Mouse (Mus musculus) left cerebral cortex, adult 8-10 months (tissue): ENCODE data around the gene Kpna3. TPM values are rescaled to one million over a fixed set of nuclear protein-coding genes. Genes with fewer than 3 reads are reported as not detected.
"Not testable (repeated sequence)": the region's sequence is repeated elsewhere in the genome, so short reads cannot be mapped to it uniquely, and the experiment has no call there.

ENCODE experiments used
- DNase-seq, 2 experiments: peaks; one replicate each; pipeline ENCODE4 v3.0.0; 2022; ENCODE audit warnings: low spot score in 2 of 2
- total RNA-seq, 4 experiments: library from RNA; stranded (reverse); gene quantifications; 2 replicates each; pipeline ENCODE4 v1.2.4; 2022

Kpna3 gene
- total RNA-seq = 10 to 100 TPM; 68.2 to 76.2 (median 72.4) TPM

DNA sequence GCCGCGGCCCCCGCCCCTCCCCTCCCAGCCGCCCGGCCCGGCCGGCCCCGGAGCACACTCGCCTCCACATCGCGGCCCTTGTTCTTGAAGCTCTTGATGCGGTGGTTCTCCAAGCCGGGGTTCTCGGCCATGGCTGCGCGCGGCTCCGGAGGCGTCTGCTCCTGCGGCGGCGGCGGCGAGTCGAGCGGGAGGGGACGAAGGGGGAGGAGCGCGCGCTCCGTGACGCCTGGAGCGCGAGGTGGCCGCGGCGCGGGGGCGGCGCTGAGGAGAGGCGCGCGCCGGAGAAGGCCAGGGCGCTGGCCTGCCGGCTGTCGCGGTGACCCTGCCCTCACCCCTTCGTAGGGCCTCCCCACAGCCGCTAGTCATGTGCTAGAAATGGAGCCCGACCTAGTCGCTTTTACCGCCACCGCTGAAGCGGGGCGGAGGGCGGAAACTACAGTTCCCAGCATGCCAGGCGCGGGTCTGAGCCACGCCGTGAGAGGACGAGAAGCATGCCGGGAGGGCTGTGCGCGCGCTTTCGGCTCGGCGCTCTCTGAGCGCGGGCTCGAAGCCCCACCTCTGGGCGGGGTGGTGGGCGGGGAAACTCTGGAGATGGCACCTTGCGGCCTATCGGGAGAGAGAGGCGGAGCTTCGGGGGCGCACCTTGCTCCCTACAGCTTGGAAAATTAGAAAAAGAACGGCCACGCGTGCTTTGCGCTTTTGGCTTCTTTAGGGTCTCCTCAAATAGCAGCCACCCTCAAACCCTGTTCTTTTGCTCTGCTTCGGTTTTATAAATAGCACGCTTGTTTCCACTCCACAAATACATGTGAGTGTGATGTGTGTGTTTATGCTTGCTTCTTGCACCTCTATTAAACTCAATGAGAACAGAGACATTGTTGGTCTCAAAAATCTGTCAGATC, at the start of gene Kpna3:
Gene Kpna3, minus strand, starts transcription at position 214 of the 899 bp plus-strand sequence.
- peak; percentile 82 to 96 for DNase-seq

DNA sequence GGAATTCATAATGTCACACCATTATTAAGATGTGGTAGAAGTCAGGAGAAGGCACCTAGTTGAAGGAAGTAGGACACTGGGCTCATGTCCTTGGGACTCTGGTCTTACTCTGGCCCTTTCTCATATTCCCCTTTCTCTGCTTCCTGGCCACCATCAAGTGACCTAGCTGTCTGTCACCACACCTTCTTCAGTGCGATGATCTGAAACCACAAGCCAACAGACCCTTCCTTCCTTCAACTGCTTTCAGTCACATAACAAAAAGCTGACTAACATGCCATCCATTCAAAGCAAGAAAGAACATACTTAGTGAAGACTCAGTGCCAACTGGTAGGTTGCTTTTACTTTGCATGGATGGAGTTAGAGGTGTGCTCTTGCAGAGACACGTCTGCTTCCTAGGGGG, 20.7 kb upstream of the Kpna3 start:
- no peak for DNase-seq

DNA sequence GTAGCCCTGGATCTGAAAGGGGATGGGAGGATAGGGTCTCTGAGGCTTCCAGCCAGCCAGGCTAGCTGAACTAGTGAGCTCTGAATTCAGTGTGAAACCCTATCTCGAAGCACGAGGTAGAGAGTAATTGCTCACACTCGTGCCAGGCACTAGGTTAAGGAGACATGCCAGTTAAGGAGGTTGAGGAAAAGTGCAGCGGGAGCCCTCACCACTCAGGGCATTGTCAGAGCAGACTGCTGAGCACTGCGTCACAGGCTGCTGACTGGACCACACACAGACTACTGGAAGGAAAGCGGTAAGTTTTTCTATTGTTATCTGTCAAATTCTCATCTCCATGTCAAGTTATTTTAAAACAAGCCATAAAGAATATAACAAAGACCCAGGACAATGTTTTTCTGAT, 17.8 kb upstream of the Kpna3 start:
- no peak for DNase-seq

DNA sequence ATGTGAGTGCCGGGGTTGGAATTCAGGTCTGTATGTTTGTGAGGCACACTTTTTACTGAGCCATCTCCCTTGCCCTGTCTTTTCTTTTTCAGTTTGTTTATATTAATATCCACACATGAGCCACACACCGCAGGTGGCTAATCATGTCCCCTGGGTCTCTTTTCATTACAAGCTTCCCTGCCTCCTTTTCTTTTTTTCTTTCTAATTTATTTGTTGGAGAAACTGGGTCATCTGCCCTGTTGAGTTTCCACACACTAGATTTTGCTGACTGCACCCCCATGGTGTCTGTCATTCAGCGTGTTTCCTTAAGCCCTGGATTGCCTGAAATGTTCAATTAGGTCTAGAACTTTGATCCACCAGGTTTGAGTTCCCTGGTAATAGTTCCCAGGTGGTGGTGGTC, 15.9 kb upstream of the Kpna3 start:
- no peak for DNase-seq

DNA sequence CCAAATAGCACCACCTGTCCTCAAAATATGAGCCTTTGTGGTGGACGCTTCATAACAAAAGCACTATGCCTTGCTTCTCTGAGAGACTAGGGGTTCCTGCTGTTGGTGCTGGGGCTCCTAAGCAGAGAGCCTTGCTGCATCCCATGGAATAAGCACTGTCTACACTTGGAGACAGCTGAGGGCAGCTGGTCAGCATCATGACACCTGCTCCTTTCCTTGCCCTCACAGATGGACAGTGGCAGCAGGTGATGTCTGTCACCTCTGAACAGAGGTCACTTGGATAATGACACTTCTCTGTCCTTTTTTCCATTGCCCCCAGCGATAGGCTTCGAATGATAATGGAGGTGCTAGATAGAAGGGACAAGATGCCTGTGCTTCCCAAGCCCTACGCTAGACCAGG, 13.4 kb upstream of the Kpna3 start:
- no peak for DNase-seq

DNA sequence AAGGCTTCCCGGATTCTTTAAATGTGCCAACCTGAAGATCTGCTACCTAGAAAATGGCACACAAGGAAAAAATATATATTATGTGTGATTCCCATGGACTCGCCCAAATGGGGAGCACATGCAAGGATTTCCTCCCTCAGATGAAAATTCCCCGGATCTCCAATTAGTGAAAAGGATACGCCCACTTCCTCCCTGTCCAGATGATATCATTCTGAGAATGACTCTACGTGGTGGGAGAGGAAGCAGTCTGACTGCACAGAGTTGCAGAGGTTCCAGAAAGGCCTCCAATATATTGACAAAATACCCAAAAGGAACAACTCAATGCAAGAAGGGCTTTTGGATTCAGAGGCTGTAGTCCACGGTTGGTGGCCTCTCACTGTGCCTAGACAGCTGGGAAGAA, 12.8 kb upstream of the Kpna3 start:
- DNase-seq = no peak

DNA sequence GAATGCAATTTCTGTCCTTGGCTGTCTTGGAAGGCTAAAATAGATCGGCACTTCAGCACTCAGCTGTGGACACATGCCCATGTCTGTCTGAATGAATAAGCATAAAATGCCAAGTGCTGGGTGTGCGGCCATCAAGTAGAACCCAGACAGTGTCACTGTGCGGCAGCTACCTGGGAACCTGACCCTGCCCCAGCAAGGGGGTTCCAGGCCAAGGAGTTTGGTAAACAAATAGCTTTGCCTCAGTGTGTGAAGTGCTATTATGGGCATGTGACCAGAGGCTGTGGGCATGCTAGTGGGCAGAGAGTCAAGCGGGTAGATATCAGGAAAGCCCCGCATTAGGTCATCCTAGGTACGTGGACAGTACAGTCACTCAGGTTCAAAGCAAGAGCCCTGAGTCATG, 8.1 kb upstream of the Kpna3 start:
- no peak for DNase-seq

DNA sequence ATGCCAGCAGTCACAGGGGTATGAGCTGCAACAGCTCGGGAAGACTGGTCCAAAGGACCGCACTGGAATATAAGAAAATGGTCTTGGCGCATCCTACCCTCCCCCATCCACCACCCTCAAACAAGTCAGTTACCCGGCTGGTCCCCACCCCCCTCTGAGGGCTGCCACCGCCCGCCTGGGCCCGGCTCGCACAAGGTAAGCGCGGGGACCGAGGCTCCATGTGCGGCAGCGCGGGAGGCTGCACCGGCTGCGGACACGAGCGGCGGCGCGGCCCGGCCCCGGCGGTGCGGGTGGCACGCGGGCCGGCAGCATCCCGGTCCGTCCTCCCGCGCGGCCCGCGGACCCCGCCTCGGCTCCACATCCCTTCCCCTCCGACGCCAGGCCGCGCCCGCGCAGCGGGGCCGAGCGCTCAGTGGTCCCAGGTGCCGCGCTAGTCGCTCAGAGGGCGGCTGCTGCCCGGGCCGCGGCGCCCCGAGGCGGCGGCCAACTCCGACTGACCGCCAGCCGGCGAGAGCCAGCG, 473 bp downstream of the Kpna3 start:
- DNase-seq = peak; percentile 28 to 55

DNA sequence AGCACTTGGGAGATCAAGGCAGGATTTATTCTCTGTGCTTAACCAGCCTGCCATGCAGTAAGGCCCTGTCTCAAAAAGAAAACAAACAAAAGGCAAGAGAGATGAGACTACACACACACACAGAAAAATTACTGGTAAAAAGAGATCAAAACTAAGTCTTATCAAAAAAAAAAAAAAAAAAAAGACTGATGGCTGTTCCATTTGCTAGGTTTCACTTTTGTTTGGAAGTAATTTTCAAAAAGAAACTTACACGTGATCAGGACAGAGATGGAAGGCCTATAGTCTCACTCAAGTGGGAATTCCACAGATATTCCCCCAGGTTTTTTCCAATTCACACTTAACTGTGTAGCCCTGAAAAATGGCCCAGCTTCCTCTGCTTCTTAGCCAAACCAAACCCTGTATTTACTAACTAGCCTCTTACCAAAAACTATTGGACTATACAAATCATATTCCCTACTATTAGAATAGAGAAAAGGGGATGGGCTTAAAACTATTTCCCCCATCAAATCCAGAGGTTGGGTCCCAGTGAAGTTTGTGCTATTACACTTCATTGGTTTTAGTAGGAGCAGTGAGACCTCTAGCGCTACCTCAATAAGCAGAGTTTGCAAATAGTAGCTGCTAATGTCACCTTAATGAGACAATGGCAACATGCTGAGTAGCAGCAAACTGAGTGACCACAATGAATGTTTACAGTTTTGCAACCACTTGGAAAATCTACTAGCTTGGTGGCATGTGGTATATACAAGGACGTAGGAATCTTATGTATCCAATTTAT, 1.3 kb downstream of the Kpna3 start:
- no peak for DNase-seq

DNA sequence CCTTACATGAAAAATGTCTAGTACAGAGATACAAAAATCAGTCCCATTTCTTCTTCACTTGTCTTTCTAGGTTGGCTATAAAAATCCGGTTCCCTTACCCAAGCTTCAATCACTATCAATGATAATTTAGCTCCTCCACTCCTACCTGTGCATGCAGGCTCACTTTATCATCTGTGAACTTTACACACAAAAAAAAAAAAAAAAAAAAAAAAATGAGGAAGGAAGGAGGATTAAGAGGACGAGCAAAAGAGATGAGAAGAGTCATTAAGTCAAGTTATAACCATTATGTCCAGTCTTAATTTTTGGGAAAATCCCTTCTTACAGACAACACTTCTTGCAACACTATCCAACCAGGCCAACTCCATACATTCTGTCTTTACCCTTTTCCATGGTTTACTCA, 2.8 kb downstream of the Kpna3 start:
- no peak for DNase-seq

DNA sequence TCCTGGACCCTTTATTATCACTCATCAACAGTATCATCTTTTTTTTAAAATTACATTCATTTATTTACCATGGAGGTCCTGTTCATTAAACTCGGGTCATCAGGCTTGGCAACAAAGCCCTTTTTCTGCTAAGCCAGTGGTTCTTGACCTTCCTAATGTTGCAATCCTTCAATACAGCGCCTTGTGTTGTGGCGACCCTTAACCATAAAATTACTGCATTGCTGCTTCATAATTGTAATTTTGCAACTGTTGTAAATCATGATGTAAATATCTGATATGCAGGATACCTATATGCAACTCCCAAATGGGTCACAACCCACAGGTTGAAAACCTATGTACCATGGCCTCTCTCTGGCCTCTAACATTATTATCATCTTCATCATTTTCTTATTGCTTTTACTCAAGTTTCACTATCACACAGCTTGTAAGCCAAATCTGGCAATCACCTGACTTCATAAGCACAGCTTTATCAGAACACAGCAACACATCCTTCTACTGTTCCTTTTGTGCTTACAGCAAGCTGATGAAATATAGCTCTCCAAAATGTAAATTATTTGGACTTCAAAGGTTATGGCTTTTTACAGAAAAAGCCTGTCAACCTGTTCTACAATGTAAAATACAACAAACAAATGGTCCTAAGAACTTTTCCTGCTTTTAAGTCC, 11.4 kb downstream of the Kpna3 start:
- DNase-seq = no peak

DNA sequence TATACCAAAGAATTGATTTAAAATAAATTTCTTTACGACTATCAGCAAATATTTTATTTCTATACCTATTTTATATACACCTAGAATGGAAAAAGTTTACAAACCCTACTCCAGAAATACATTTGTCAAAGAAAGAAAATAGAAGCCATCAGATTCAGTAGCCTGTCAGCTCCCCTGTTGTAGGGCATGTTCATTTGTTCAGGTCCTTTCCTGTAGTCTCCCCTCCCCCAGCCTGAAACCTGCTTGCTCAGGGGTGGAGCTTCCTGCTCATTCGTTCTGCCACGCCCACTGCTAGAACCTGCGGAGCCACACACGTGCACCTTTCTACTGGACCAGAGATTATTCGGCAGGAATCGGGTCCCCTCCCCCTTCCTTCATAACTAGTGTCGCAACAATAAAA, 12.6 kb downstream of the Kpna3 start:
- not testable (repeated sequence) for DNase-seq

DNA sequence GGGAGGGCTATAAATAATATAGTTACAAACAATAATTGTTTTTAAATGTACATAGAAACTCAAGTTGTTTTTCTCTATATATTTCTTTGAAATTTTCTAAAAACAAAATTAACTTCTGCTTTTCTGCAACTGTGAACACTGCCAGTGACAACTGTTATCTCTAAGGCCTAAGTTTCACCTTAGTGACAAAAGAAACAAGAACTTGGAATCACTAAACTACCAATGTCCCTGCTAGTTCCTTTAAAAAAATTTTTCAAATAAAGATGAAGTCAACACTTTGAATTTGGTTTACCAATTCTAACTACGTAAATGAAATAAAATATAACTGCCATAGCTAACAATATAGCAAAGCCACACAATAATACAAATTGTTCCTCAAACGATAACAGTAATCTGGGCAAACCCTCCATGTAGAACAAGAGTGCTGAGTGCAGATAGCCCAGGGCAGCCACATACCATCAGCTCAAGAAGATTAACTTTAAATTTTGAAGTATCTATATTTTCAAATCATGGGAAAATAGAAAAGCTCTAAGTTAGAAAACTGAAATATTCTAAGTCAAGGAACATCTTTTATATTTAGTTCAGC, 14.5 kb downstream of the Kpna3 start:
- DNase-seq = no peak

DNA sequence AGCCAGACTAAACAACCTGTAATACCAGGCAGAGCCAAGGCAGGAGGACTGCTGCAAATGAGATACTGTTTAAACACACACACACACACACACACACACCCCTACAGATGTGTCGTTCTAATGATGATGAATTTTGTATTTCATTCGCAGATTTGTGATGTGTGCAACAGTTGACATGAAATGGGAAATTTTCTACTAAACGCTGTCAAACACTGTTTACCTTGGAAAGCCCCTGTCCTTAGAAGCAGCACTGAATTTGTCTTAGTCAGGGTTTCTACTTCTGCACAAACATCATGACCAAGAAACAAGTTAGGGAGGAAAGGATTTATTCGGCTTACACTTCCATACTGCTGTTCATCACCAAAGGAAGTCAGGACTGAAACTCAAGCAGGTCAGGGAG, 24.0 kb downstream of the Kpna3 start:
- no peak for DNase-seq

DNA sequence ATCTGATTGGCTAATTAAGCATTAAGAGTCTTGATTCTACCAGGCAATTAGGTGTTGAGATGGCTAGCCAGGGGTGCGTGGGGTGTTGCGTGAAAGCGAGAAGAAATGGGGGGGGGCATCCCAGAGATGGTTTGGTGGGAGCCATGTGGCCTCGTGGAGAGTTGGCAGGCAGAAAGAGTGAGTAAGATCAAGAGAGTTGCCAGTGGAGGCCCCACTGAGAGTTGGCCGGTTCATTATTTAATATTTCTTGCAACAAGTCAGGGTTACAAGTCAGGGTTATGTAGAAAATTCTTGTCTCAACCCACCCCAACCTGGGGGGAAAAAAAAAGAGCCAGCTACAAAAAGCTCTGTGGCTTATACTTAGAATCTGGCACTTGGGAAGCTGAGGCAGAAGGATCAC, 24.4 kb downstream of the Kpna3 start:
- DNase-seq = no peak

DNA sequence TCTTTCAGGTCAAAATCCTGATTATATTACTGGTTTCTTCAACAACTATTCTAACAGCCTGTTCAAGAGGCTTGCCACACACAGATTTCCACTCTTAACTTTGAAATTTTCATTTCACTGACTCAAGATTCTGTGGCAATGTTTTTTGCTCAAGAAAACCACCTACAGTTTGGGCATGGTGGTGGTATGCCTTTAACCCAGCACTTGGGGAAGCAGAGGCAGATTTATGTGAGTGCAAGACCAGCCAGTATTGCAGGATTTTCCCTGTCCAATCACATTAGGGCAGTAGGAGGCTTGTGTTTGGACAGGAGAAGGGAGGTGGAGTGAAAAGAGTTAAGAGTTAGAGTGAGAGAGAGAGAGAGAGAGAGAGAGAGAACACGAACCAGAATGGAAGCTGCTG, 24.9 kb downstream of the Kpna3 start:
- DNase-seq = no peak

DNA sequence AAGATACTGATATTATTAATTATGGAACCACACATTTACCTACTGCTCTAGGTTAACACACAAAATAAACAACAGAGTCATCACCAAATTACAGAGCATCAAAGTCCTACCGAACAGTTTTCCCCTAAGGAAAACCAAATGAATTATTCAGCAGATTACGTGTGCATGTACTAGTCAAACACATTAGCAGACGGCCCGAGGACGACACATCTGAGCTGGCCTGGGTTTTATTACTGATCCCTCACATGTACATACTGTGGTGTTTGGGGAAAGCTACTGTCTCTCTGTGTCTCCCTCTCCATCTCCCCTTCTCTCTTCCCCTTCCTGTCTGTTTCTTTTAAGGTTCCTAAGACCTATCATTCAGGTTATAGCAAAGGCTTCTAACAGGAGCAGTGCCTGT, 25.5 kb downstream of the Kpna3 start:
- DNase-seq = no peak

DNA sequence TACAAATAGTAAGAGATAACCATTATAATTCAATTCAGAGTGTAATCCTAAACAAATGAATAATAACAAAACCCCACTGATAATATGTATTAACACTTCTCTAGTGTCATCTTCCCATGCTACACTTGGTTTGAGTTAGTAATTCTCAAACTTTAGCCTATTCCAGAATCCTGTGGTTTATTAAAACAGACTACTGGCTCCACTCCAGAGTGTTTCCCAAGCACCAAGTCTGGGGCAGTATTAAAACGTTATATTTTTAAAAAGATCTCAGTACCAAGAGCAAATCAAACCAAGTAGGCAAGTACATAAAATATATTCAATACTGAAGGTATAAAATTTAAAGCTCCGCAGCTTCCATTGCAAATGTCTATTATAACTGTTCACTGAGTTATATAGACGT, 26.0 kb downstream of the Kpna3 start:
- DNase-seq = no peak

DNA sequence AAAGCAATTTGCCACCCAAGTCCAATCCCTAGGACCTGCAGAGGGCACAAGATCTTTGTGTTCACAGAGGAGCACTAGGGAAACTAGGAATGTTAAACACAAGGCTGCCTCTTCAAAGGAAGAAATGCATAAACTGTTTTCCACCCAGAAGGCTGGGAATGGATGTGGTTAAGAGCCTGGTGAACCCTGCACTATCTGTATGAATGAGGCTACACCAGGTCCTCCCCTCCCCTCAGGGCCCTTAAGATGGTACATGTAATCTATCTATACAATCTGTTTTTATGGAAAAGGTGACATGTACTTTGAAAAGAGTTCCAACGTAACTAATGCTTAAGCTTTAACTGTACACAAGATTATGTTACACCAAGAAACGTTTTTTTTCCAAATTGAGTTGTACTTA, 29.7 kb downstream of the Kpna3 start:
- no peak for DNase-seq

DNA sequence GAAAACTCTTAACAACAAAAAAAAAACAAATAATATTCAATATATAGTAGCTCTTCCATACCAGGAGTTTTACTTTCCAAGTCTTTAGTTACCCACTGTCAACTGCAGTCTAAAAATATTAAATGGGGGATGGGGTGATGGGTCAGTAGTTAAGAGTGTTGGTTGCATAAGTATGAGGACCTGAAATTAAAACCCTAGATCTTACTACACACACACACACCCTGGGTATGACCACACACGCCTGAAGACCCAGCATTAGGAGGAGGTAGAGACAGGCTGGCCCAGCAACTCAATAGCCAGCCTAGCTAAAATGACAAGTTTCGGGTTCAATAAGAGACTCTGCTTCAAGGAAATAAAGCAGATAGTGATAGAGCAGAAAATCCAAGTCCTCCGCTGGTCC, 32.6 kb downstream of the Kpna3 start:
- DNase-seq = no peak

DNA sequence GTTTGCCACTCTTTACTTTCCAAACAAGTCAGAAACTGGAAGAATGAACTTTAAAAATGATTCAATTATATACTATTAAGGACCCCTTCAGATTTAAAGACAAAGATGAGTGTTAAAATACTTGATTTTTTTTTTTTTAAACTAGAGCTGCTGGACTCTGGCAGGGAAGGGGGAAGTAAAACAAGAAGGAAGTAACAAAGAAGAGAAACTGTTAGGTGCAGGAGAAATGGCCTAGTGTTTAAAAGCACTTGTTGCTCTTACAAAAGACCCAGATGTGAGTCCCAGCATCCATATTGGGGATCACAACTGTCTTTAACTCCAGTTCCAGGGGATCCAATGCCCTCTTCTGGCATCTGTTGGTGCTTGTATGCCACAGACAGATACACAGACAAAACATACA, 33.9 kb downstream of the Kpna3 start:
- DNase-seq = no peak

DNA sequence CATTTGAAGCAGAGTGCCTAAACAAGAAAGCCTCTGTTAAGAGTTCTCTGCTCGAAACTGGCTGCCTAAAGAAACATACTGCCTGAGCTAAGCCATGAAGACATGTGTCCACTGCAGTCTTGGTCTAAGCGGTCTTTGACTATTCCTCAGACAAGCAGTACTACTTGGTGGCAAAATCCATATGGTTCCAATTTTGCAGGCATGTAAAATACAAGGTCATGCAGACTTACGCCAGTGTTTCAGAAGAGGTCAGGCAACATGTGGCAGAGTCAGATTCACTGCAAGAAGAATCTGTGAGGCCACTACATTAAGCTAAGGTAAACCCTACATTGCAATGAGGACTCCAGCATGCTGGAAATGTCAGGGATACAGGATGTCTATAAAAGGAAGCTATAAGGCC, 34.7 kb downstream of the Kpna3 start:
- DNase-seq = no peak
